Mouse (Mus musculus): ENCODE measurements around the gene Cd79b. TPM values are rescaled to one million over a fixed set of nuclear protein-coding genes. Genes with fewer than 3 reads are reported as not detected.
"Not testable (repeated sequence)": the region's sequence is repeated elsewhere in the genome, so short reads cannot be mapped to it uniquely, and the experiment has no call there.

The Cd79b gene
- 6.8 and 7.3 TPM in 2 replicates for polyA plus RNA-seq (2015; fragmentation: Nextera tagmentation; extraction: Ambion mirVana)

DNA sequence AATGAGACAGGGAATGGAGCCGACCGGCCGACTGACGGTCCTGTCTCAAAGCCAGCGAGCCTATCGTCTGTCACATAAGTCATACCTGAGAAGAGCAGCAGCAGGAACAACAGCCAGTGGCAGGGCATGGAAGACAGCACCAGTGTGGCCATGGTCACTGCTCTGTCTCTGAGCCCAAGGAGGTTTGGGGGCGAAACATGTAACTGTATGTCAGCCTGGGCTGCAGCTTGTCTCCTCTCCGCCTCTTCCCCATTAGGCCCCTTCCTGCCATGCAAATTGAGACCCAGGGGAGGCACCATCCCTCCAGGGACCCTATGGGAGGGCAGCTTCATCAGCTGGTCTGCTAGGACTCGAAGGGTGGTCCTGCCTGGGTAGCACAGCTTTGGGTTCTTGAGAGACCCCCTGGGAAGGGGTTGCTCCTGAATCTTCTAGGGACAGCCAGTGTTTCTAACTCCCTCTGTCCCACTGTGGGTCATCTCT, at the start of gene Cd79b:
Gene Cd79b, minus strand, starts transcription at position 430 of the 480 bp plus-strand sequence.
- peak within 1 kb of the TSS; percentile 70 for H3K27ac ChIP-seq
- H3K4me3 ChIP-seq (replicated peaks) = no peak within 1 kb of the TSS
- H3K27me3 ChIP-seq = no peaks in the 10 kb centered on the region
- H3K36me3 ChIP-seq = no peaks in the 10 kb centered on the region
- peak within 1 kb of the TSS; percentile 36 for H3K4me2 ChIP-seq
- no peaks in the 10 kb centered on the region for H3K9me3 ChIP-seq (replicated peaks)
- H3K9ac ChIP-seq = no peak within 1 kb of the TSS
- no peak; the same call in 1 of the 2 replicates for ATAC-seq (replicated peaks; ENCODE audit: low FRiP score)
- 24% methylated on average over 9 of the region's 9 CpGs for WGBS
- peaks cover 36% of the 10 kb centered on the region for H3K4me1 ChIP-seq

DNA sequence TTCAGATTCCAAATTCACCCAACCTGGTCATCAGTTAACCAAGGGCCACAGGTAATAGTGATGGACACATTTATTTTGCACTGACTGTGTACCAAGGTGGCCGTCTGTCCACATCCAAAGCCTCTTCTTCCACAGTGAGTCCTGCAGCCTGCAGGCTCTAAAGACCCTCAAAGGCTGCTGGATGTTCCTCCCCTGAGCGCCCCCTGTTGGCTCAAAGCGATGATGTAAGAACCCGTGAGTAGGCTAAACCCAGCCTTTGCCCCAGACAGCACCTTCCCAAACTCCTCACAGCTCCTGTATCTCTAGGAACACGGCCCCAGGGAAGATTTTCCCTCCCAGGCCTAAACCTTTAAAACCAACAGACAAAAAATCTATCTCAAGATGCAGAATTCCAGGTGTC, 44.8 kb upstream of the Cd79b start:
- H3K4me2 ChIP-seq = no peak overlapping the region
- H3K36me3 ChIP-seq = no peaks in the 10 kb centered on the region
- no peaks in the 10 kb centered on the region for H3K27me3 ChIP-seq
- 25% methylated on average over 5 of the region's 5 CpGs for WGBS
- H3K9me3 ChIP-seq (replicated peaks) = no peaks in the 10 kb centered on the region
- H3K4me1 ChIP-seq = 0 out of 2 replicates have a peak, but pooled peaks cover 5% of the 10 kb centered on the region
- no peak overlapping the region for H3K4me3 ChIP-seq (replicated peaks)
- no peak overlapping the region for H3K27ac ChIP-seq
- H3K9ac ChIP-seq = no peak overlapping the region
- no peak for ATAC-seq (replicated peaks; ENCODE audit: low FRiP score)

DNA sequence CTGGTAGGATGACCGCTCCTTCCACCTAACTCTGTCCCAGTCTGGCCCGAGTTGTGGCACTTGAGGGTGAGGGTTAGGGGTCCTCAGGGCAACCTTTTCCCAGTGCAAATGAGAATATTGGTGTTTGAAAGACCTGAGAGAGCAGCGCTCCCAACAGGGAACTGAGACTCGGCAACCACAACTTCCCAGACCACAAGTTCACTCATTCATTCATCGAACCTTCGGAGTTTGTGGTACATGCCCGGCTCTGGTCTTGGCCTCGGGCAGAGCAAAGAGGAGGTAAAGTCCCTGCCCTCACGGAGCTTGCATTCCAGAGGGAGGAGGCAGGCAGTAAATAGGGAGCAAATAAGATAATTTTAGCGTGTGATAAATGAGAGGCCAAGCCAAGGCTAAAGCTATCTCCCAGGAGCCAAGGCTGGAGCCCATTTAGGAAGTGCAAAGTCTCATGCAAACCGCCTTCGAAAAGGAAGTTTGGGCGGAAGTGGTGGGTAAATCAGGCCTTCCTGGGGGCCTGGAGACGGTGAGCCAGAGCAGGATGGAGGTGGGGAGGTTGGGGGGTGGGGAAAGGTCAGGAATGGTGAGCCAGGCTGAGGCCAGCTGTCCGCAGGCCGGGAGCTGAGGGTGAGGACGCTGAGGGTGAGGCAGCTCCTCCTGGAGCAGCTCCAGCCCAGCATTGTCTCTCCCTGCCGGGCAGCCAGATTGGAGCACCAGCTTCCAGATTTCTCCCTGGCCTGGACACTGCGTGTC, 41.0 kb upstream of the Cd79b start:
- WGBS = 57% methylated on average over 19 of the region's 19 CpGs
- Histone ChIP-seq H3K27ac (no peak overlapping the region), H3K9me3 (replicated peaks) (no peaks in the 10 kb centered on the region), H3K9ac (no peak overlapping the region), H3K36me3 (no peaks in the 10 kb centered on the region), H3K4me1 (peaks cover 18% of the 10 kb centered on the region), H3K4me2 (no peak overlapping the region), H3K27me3 (no peaks in the 10 kb centered on the region), H3K4me3 (replicated peaks) (no peak overlapping the region)
- no peak for ATAC-seq (replicated peaks; ENCODE audit: low FRiP score)

DNA sequence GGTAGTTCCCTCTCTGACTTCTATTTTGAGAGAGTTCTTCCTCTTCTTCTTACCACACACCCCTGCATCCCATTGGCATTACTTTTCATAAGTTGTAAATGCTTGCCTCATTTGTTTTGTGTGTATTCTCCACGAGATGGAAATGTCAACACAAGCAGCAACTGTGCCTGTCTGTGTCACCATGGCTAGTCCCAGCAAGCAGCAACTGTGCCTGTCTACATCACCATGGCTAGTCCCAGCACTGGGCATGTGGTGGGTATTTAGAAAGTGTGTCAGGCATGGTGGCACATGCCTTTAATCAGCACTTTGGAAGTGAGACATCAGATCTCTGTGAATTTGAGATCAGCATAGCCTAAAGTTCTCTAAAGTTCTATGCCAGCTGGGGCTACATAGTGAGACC, 39.6 kb upstream of the Cd79b start:
- WGBS = 51% methylated on average over 1 of the region's 1 CpGs
- ATAC-seq (replicated peaks; ENCODE audit: low FRiP score) = no peak
- peaks cover 18% of the 10 kb centered on the region for H3K4me1 ChIP-seq
- no peaks in the 10 kb centered on the region for H3K9me3 ChIP-seq (replicated peaks)
- H3K4me2 ChIP-seq = no peak overlapping the region
- no peaks in the 10 kb centered on the region for H3K36me3 ChIP-seq
- H3K27ac ChIP-seq = no peak overlapping the region
- no peak overlapping the region for H3K4me3 ChIP-seq (replicated peaks)
- no peaks in the 10 kb centered on the region for H3K27me3 ChIP-seq
- no peak overlapping the region for H3K9ac ChIP-seq

DNA sequence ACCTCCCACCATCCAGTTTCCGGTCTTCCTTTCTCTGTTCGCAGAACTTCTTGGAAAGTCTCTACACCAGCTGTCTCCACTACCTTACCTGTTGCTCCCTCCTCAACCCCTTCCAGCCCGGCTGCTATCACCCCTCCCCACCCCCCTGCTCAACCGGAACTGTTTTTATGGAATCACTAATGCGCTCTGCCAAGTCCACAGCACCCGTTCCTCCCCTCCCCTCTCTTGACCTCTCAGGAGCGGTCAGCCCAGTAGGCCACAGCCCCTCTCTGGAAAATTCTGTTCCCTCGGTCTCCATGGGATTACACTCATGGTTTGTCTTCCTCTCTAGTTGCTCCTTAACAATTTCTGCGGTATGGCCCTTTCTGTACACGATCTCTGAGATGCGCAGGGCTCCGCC, 38.6 kb upstream of the Cd79b start, which contains the start of gene Scn4a:
Gene Scn4a, minus strand, starts transcription at position 101 of the 400 bp plus-strand sequence.
- Histone ChIP-seq H3K4me1 (peaks cover 18% of the 10 kb centered on the region), H3K4me3 (replicated peaks) (no peak within 1 kb of the TSS), H3K36me3 (no peaks in the 10 kb centered on the region), H3K27ac (no peak within 1 kb of the TSS), H3K4me2 (no peak within 1 kb of the TSS), H3K27me3 (no peaks in the 10 kb centered on the region), H3K9me3 (replicated peaks) (no peaks in the 10 kb centered on the region), H3K9ac (no peak within 1 kb of the TSS)
- 73% methylated on average over 12 of the region's 12 CpGs for WGBS
- no peak for ATAC-seq (replicated peaks; ENCODE audit: low FRiP score)

DNA sequence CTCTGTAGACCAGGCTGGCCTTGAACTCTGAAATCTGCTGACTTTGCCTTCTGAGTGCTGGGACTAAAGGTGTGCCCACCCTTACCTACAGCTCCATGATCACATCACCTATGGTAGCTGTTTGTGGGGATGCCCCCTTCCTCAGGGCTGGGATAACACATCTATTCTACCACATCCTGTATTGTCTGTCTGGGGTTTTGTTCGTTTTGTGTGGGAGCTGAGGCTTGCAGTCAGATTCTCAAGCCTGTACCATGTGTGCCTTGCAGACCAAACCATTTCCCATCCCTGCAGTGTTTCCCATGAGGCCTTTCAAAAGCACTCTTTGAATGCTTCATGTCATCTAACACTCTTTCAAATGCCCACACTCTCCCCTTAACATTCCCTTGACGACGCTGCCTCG, 37.4 kb upstream of the Cd79b start:
- WGBS = 79% methylated on average over 4 of the region's 4 CpGs

DNA sequence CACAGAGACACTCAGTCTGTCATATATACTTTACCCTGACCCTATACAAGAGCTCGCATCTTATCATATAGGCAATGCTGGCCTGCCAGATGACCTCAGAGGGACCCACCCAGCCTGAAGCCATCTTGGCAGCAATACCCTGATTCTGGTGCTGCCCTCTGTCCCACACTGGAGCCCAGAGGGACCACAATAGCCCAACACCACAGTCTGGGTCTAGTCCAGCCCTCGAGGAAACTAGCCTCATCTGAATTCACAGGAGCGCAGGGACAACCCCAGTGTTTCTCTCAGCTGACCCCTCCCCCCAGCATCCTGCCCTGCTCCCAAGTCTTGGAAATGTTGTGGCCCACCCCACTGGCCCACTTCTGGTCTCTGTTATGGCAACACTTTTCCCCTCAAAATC, 36.7 kb upstream of the Cd79b start:
- Histone ChIP-seq H3K4me3 (replicated peaks) (no peak overlapping the region), H3K36me3 (no peaks in the 10 kb centered on the region), H3K4me1 (peaks cover 18% of the 10 kb centered on the region), H3K27ac (no peak overlapping the region), H3K9me3 (replicated peaks) (no peaks in the 10 kb centered on the region), H3K4me2 (no peak overlapping the region), H3K9ac (no peak overlapping the region), H3K27me3 (no peaks in the 10 kb centered on the region)
- no peak for ATAC-seq (replicated peaks; ENCODE audit: low FRiP score)
- 48% methylated on average over 3 of the region's 3 CpGs for WGBS

More for the DNA sequence above, 37.4 kb upstream of the Cd79b start:
- Histone ChIP-seq H3K9ac (no peak overlapping the region), H3K36me3 (no peaks in the 10 kb centered on the region), H3K4me3 (replicated peaks) (no peak overlapping the region), H3K4me2 (no peak overlapping the region), H3K4me1 (peaks cover 18% of the 10 kb centered on the region), H3K27ac (no peak overlapping the region), H3K9me3 (replicated peaks) (no peaks in the 10 kb centered on the region), H3K27me3 (no peaks in the 10 kb centered on the region)
- no peak for ATAC-seq (replicated peaks; ENCODE audit: low FRiP score)

DNA sequence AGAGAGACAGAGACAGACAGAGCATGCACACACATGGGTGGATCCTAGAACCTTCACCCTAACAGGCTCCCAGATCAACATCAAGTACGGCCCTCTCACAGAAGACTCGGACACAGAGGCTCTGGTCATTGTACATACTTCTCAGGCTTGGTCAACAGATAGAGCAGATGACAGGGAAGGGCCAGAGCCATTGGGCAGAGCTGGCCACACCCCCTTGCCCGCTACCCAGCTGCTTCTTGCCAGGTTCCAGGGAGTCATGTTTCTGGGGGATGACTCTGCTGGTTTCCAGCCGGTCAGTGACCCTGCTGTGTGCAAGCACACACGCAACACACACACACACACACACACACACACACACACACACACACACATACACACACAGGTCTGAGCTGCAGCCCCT, 36.3 kb upstream of the Cd79b start:
- no peak overlapping the region for H3K9ac ChIP-seq
- no peaks in the 10 kb centered on the region for H3K27me3 ChIP-seq
- no peaks in the 10 kb centered on the region for H3K36me3 ChIP-seq
- H3K4me1 ChIP-seq = peaks cover 17% of the 10 kb centered on the region
- no peak overlapping the region for H3K4me2 ChIP-seq
- WGBS = 35% methylated on average over 5 of the region's 5 CpGs
- ATAC-seq (replicated peaks; ENCODE audit: low FRiP score) = 0 out of 2 replicates have a peak, but pooled peaks have one; percentile 61
- H3K4me3 ChIP-seq (replicated peaks) = no peak overlapping the region
- no peak overlapping the region for H3K27ac ChIP-seq
- H3K9me3 ChIP-seq (replicated peaks) = no peaks in the 10 kb centered on the region

DNA sequence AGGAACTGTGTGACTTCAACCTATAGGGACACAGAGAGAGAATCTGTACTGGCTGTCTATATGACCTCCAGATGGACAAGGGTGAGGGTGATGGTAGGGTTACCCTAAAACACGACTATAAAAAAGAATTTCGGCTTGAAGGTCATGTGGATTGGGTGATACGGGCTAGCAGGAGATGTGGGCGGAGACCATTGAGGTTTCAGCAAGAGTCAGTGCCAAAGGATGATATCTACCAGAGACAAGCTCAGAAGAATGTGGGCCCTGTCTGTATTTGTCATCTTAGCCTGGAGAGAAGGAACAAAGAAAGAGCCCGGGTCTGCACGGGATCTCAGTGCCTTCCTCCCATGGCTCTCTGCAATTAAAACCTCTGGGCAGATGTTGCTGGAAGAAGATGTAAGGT, 35.2 kb upstream of the Cd79b start:
- 85% methylated on average over 6 of the region's 6 CpGs for WGBS
- Histone ChIP-seq H3K27me3 (no peaks in the 10 kb centered on the region), H3K4me1 (peaks cover 13% of the 10 kb centered on the region), H3K4me2 (no peak overlapping the region), H3K27ac (no peak overlapping the region), H3K9me3 (replicated peaks) (no peaks in the 10 kb centered on the region), H3K9ac (no peak overlapping the region), H3K36me3 (no peaks in the 10 kb centered on the region), H3K4me3 (replicated peaks) (no peak overlapping the region)
- no peak for ATAC-seq (replicated peaks; ENCODE audit: low FRiP score)

DNA sequence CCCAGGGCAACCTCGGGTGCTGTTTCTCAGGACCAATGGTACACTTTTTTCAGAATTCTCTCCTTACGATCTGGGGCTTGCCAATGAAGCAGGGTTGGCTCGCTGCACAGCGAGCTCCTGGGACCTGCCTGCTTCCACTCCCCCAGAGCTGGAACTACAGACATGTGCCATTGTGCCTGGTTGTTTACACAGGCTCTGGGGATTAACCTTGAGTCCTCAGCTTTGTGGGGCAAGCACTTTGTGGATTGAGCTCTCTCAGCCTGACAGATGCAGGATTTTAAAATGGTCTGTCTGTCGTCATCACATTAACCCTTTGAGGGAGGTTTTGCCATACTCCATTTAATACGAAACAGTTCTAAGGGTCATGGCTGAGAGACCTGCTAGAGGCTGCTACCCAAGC, 30.3 kb upstream of the Cd79b start:
- Histone ChIP-seq H3K4me1 (no peaks in the 10 kb centered on the region; the same call in 1 of the 2 replicates), H3K9ac (no peak overlapping the region), H3K27me3 (no peaks in the 10 kb centered on the region), H3K36me3 (no peaks in the 10 kb centered on the region), H3K4me3 (replicated peaks) (no peak overlapping the region), H3K4me2 (no peak overlapping the region), H3K27ac (no peak overlapping the region), H3K9me3 (replicated peaks) (no peaks in the 10 kb centered on the region)
- WGBS = 40% methylated on average over 6 of the region's 6 CpGs
- no peak for ATAC-seq (replicated peaks; ENCODE audit: low FRiP score)

DNA sequence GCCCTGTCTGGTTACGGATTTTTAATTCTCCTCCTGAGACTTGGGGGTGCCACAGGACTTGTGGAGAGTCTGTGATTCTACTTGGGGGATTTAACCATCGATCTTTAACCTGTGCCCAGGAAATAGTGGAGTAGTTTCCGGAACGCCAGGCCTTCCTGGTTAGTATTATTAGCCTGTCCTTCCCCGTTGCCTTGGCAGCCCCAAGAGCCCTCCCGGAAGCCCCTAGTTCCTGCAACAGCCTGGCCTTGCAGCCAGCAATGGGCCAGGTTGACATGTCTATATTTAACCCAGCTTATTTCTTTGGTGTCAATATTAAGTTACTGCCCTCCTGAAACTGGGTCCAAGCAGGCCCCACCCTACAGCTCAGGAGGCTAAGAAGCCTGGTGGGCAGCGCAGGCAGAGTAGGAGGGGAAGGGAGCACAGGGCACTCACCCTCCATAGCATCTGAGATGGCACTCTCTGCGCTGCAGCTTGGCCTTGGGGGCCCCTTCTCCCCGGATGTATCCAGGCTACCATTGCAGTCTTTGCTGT, 26.5 kb upstream of the Cd79b start:
- H3K27ac ChIP-seq = no peak overlapping the region
- no peak for ATAC-seq (replicated peaks; ENCODE audit: low FRiP score)
- no peak overlapping the region for H3K4me2 ChIP-seq
- H3K4me3 ChIP-seq (replicated peaks) = no peak overlapping the region
- H3K4me1 ChIP-seq = no peaks in the 10 kb centered on the region; the same call in 1 of the 2 replicates
- no peaks in the 10 kb centered on the region for H3K9me3 ChIP-seq (replicated peaks)
- H3K9ac ChIP-seq = no peak overlapping the region
- 70% methylated on average over 9 of the region's 9 CpGs for WGBS
- no peaks in the 10 kb centered on the region for H3K27me3 ChIP-seq
- no peaks in the 10 kb centered on the region for H3K36me3 ChIP-seq

DNA sequence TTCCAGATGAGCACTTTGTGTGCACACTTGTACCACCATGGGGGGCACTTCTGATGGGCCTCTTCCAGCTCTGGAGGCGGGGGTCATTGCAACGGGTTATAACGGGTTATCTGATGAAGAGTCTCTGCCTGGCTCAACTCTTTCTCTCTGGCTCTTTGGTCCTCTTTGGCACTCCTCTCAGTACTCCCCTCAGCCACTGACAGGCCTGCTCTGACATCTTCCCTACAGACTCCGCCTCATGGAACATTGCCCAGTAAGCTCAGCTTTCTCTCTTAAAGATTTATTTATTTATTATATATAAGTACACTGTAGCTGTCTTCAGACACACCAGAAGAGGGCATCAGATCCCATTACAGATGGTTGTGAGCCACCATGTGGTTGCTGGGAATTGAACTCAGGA, 24.8 kb upstream of the Cd79b start:
- ATAC-seq (replicated peaks; ENCODE audit: low FRiP score); H3K9me3 ChIP-seq (replicated peaks); H3K27me3 ChIP-seq; H3K4me2 ChIP-seq; H3K4me3 ChIP-seq (replicated peaks); H3K9ac ChIP-seq; H3K27ac ChIP-seq; H3K36me3 ChIP-seq; H3K4me1 ChIP-seq: not testable (repeated sequence)
- WGBS = 91% methylated on average over 4 of the region's 4 CpGs

Data from kidney, embryonic 15.5 days (tissue).